Mouse (Mus musculus): Measurements from ENCODE around the gene 1700016D06Rik.

GRCm38 (mm10) chr8:11687251-11687650 is 13.6 kb downstream of the 1700016D06Rik start:
- no peak for TF ChIP-seq CTCF (IDR thresholded peaks at IDR 0.05; ENCODE audit: control insufficient read depth, insufficient read depth, low read length)
- no peak for TF ChIP-seq POLR2A (IDR thresholded peaks at IDR 0.05; ENCODE audit: borderline replicate concordance, control insufficient read depth, low read depth, low read length)

All from bone marrow, adult 2 months (tissue).